Mouse (Mus musculus): ENCODE measurements around the gene Thap11.

DNA sequence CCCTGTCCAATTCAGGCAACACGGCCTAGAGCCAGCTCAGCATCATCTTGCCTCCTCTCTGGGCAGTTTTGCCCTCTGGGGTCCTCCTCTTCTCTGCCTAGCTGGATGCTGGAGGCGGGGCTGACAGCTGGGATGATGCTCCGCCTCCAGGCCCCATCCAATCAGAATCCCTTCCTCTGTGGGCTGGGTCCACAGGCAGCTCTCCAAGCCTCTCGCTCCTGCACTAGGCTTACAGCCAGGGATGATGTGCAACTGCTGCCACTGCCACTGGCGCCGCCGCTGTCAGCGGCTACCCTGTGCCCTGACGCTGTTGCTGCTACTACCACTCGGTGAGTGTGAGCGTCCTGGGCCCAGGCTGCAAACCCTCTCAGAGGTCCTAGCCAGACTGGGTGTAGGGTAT is 38.4 kb downstream of the Thap11 start, which contains the start of gene Nrn1l:
- TF ChIP-seq CTCF (IDR thresholded peaks at IDR 0.05; ENCODE audit: low read depth), result no peak
- TF ChIP-seq EP300 (IDR thresholded peaks at IDR 0.05; ENCODE audit: low read depth), result no peak
